In genomic region chr6:146958694-146959093, GRCm38 (mm10) we compare ENCODE assay signal across 30 mouse cellular contexts. TPM values are rescaled to one million over a fixed set of nuclear protein-coding genes. Genes with fewer than 3 reads are reported as not detected.
DNase-seq lines count a peak whose midpoint lies in the region; ATAC-seq and TF ChIP-seq lines count a peak whose summit lies in the region.
"Had no signal": no experiment of that assay in that cellular context is flagged by ENCODE, and none has a peak within 500 bp of the region (broad histone marks: within the 10 kb centered on the region; RNA-seq: fewer than 3 reads in every experiment).

No protein-coding gene starts in this region.

- H3K27me3 ChIP-seq in myocyte (ENCODE audit: control insufficient read depth, insufficient read depth, insufficient read length), result no peaks in the 10 kb centered on the region
- H3K27me3 ChIP-seq: CH12.LX; embryonic facial prominence, embryonic 13.5 days; embryonic facial prominence, embryonic 15.5 days; forebrain, embryonic 13.5 days; forebrain, embryonic 15.5 days; Patski had no signal

- no peak for TF ChIP-seq POLR2A in myocyte (IDR thresholded peaks at IDR 0.05; ENCODE audit: insufficient read length, low read depth)

- H3K4me2 ChIP-seq in myocyte (ENCODE audit: low read depth), result peak overlapping the region; percentile 72
- H3K4me2 ChIP-seq: embryonic facial prominence, embryonic 13.5 days; embryonic facial prominence, embryonic 15.5 days; forebrain, embryonic 13.5 days; forebrain, embryonic 15.5 days had no signal

- H3K79me2 ChIP-seq in myocyte (ENCODE audit: control insufficient read depth, insufficient read depth), result peaks cover 76% of the 10 kb centered on the region

- H3K36me3 ChIP-seq in myocyte (ENCODE audit: control insufficient read depth, insufficient read depth), result peaks cover 5% of the 10 kb centered on the region
- H3K36me3 ChIP-seq: embryonic facial prominence, embryonic 13.5 days; embryonic facial prominence, embryonic 15.5 days; forebrain, embryonic 15.5 days; G1E had no signal

- no peak for DNase-seq in frontal cortex, adult 2 months (ENCODE audit: extremely low spot score in 1 of 2, low spot score in 1 of 2)
- DNase-seq in brain, adult 2 months (ENCODE audit: low read depth, low spot score), result peak; percentile 57
- no peak for DNase-seq in layer of hippocampus, adult 8-10 months (ENCODE audit: low spot score in 2 of 2)
- DNase-seq in urinary bladder, postnatal 14 days (ENCODE audit: low spot score), result no peak
- DNase-seq: adrenal gland, adult 8-10 months; adrenal gland, postnatal 14 days; adrenal gland, postnatal 36 days; B cell, adult 2 months; cerebellum, adult 11-12 months; cerebellum, adult 2 months; cerebellum, adult 9-10 months; cerebellum, postnatal 14 days; cerebellum, postnatal 36 days; embryo, embryonic 11 days; forebrain, postnatal 0 days had no signal

- no peak overlapping the region for H3K4me3 ChIP-seq in myocyte
- H3K4me3 ChIP-seq: embryonic facial prominence, embryonic 13.5 days; embryonic facial prominence, embryonic 15.5 days; forebrain, embryonic 13.5 days; forebrain, embryonic 15.5 days had no signal

- H3ac ChIP-seq in myocyte (ENCODE audit: control insufficient read depth, insufficient read length), result no peak overlapping the region

- ATAC-seq in frontal cortex, adult (ENCODE audit: low TSS enrichment), result peak; percentile 21
- ATAC-seq: activated CD4-positive, CD25-positive, alpha-beta regulatory T cell, adult 4 months; CD4-positive, CD25-positive, alpha-beta regulatory T cell, adult 4 months; forebrain, embryonic 13.5 days; forebrain, embryonic 15.5 days; forebrain, postnatal 0 days; Patski had no signal

TF ChIP-seq in myocyte, 11 proteins besides CTCF, POLR2A, EP300 and RAD21:
- TF ChIP-seq E2F4 (IDR thresholded peaks at IDR 0.05; ENCODE audit: insufficient read depth) (no peak), MAX (IDR thresholded peaks at IDR 0.05; ENCODE audit: low read depth) (no peak), SRF (IDR thresholded peaks at IDR 0.05; ENCODE audit: control insufficient read depth, insufficient read length, low read depth) (no peak), USF1 (IDR thresholded peaks at IDR 0.05; ENCODE audit: low read depth) (no peak), TCF3 (IDR thresholded peaks at IDR 0.05; ENCODE audit: insufficient read length, low read depth) (no peak), MYOD1 (IDR thresholded peaks at IDR 0.05; ENCODE audit: control insufficient read depth in 1 of 3, insufficient read length in 2 of 3, low read depth in 2 of 3) (no peak), TCF12 (IDR thresholded peaks at IDR 0.05; ENCODE audit: insufficient read depth, poor library complexity, severe bottlenecking) (no peak), POLR2AphosphoS2 (IDR thresholded peaks at IDR 0.05; ENCODE audit: insufficient read length, low read depth) (no peak), MYOG (IDR thresholded peaks at IDR 0.05; ENCODE audit: control insufficient read depth in 1 of 3, insufficient read depth in 1 of 3, insufficient read length in 2 of 3, low read depth in 2 of 3) (no peak), CEBPB (IDR thresholded peaks at IDR 0.05; ENCODE audit: insufficient read depth, poor library complexity, severe bottlenecking) (no peak), REST (IDR thresholded peaks at IDR 0.05; ENCODE audit: insufficient read depth, insufficient read length) (no peak)
TF ChIP-seq in myocyte: peak in this region for 0.

RNA-seq across cellular contexts. Expression of gene 1700034J05Rik, which starts 4.5 kb away (rescaled TPM):
- not detected in 2 replicates for polyA plus RNA-seq in frontal cortex, adult 2 months (2012; rRNA removed)
- polyA plus RNA-seq in myocyte (2012; fragmentation: generic; extraction: Trizol), result 0.02 TPM
- not detected for total RNA-seq in layer of hippocampus, adult 8-10 months (2022)
- total RNA-seq: adrenal gland, adult 18-20 months; adrenal gland, adult 8-10 months; adrenal gland, postnatal 14 days; adrenal gland, postnatal 36 days; CH12.LX; common myeloid progenitor, adult 5-6 weeks; forebrain, postnatal 0 days had no signal
- polyA plus RNA-seq: activated CD4-positive, CD25-positive, alpha-beta regulatory T cell, adult 4 months; brain, embryonic 14.5 days; CD4-positive, CD25-positive, alpha-beta regulatory T cell, adult 4 months; cerebellum, adult 2 months; embryonic facial prominence, embryonic 11.5 days; forebrain, embryonic 15.5 days; forebrain, postnatal 0 days; G1E; Patski had no signal
